Mouse (Mus musculus) midbrain, embryonic 16.5 days (tissue): ENCODE measurements around the gene Atp2a2. TPM values are rescaled to one million over a fixed set of nuclear protein-coding genes. Genes with fewer than 3 reads are reported as not detected.

Source experiments
- ATAC-seq: fragments of 200-750 bp; cut with Nextera tagmentation; 2 replicates; pipeline ENCODE4 v1.8.0; 2017; ENCODE audit warnings: moderate TSS enrichment
- H3K27ac ChIP-seq: fragments of 300-500 bp; sonication (generic); 2 replicates; pipeline ENCODE4 v1.5.1; 2014; ENCODE audit warnings: mild to moderate bottlenecking, low read length, mixed read lengths
- H3K27me3 ChIP-seq: fragments of 300-500 bp; sonication (generic); 2 replicates; pipeline ENCODE4 v1.6.1; 2014; ENCODE audit warnings: low read depth, low read length, mixed read lengths; ENCODE audit not compliant: control insufficient read depth, insufficient read depth
- H3K36me3 ChIP-seq: fragments of 300-500 bp; sonication (generic); 2 replicates; pipeline ENCODE4 v1.6.1; 2014; ENCODE audit warnings: mild to moderate bottlenecking, low read length, moderate library complexity, mixed read lengths; ENCODE audit not compliant: control insufficient read depth, insufficient read depth
- H3K4me1 ChIP-seq: fragments of 300-500 bp; sonication (generic); 2 replicates; pipeline ENCODE4 v1.6.1; 2014; ENCODE audit warnings: mild to moderate bottlenecking, low read length, mixed read lengths; ENCODE audit not compliant: control insufficient read depth, insufficient read depth
- H3K4me2 ChIP-seq: fragments of 300-500 bp; sonication (generic); 2 replicates; pipeline ENCODE4 v1.6.1; 2014; ENCODE audit warnings: mild to moderate bottlenecking, low read length, mixed read lengths
- H3K4me3 ChIP-seq: fragments of 300-500 bp; sonication (generic); 2 replicates; pipeline ENCODE4 v1.5.1; 2014; ENCODE audit warnings: low read depth, mild to moderate bottlenecking, low read length, moderate library complexity, mixed read lengths
- H3K9ac ChIP-seq: fragments of 300-500 bp; sonication (generic); 2 replicates; pipeline ENCODE4 v1.6.1; 2014; ENCODE audit warnings: low read depth, low read length, mixed read lengths
- H3K9me3 ChIP-seq: fragments of 300-500 bp; sonication (generic); replicated peaks from 2 replicates; pipeline ENCODE4 v1.6.1; 2014; ENCODE audit warnings: mild to moderate bottlenecking, low read length, mixed read lengths; ENCODE audit not compliant: control insufficient read depth, poor library complexity, severe bottlenecking
- WGBS: fragments of 180-500 bp; shearing (Covaris S2); extraction: QIAGEN DNeasy Blood & Tissue Kit; methylation state at CpG from one replicate; pipeline ENCODE4 v1.1.7; 2014; 5-methylcytosine and 5-hydroxymethylcytosine counted together
- polyA plus RNA-seq: library from polyadenylated mRNA; unstranded; fragments of >200 nt; fragmentation: Nextera tagmentation; extraction: Ambion mirVana; gene quantifications from 2 replicates; pipeline ENCODE4 v1.2.1, GENCODE M21; 2015

The Atp2a2 gene
- polyA plus RNA-seq, 1 experiment from 2014 or later = 45.6 TPM

DNA sequence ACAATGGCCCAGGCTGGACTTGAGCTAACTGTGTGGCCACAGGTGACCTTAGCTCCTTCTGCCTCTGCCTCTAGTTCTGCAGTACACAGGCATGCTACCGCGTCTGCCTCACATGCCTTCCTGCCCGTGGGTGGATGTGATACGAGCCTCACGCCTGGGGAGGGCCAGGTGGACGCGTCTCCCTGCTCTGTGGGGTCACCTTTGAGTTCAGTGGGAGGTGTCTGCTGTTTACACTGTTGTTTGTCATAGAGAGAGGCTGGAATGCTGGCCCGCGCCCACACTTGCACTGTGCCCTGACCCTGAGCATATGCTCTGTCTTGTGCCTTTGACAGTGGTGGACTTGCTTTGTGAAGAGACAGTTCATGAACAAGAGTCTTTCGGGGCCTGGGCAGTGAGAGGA, 96.5 kb downstream of the Atp2a2 start:
- no peaks in the 10 kb centered on the region for H3K4me1 ChIP-seq
- no peaks in the 10 kb centered on the region for H3K27me3 ChIP-seq
- H3K9ac ChIP-seq = no peak overlapping the region
- no peak overlapping the region for H3K27ac ChIP-seq
- 94% methylated on average over 10 of the region's 10 CpGs for WGBS
- no peak for ATAC-seq
- no peak overlapping the region for H3K4me2 ChIP-seq
- peaks cover 51% of the 10 kb centered on the region for H3K36me3 ChIP-seq
- H3K9me3 ChIP-seq = peaks cover 3% of the 10 kb centered on the region; the same call in 1 of the 2 replicates
- H3K4me3 ChIP-seq = no peak overlapping the region

Other genes starting within 250 kb of the Atp2a2 start
- 5.4 and 7.3 TPM in 2 replicates for gene Tctn1, start 237.8 kb downstream of the Atp2a2 start, polyA plus RNA-seq
- 7.1 and 7.6 TPM in 2 replicates for gene Pptc7, start 217.9 kb downstream of the Atp2a2 start, polyA plus RNA-seq
- 23.9 and 28.9 TPM in 2 replicates for gene Rad9b, start 148.0 kb downstream of the Atp2a2 start, polyA plus RNA-seq
- gene Vps29, start 147.9 kb downstream of the Atp2a2 start, polyA plus RNA-seq = 320 and 347 TPM in 2 replicates
- gene Gpn3, start 130.3 kb downstream of the Atp2a2 start, polyA plus RNA-seq = 42.3 and 42.7 TPM in 2 replicates
- gene Fam216a, start 129.9 kb downstream of the Atp2a2 start, polyA plus RNA-seq = 135 and 139 TPM in 2 replicates
- gene Arpc3, start 110.3 kb downstream of the Atp2a2 start, polyA plus RNA-seq = 168 and 172 TPM in 2 replicates
- gene Anapc7, start 80.5 kb downstream of the Atp2a2 start, polyA plus RNA-seq = 44.3 and 45.9 TPM in 2 replicates
- 71.6 and 86.7 TPM in 2 replicates for gene Ift81, start 112.3 kb upstream of the Atp2a2 start, polyA plus RNA-seq
- 1.8 and 2.5 TPM in 2 replicates for gene P2rx7, start 141.7 kb upstream of the Atp2a2 start, polyA plus RNA-seq
- 14.6 and 15.3 TPM in 2 replicates for gene P2rx4, start 205.3 kb upstream of the Atp2a2 start, polyA plus RNA-seq